Mouse (Mus musculus) testis, adult 2 months (tissue): ENCODE measurements around the gene Cdkn2c. TPM values are rescaled to one million over a fixed set of nuclear protein-coding genes. Genes with fewer than 3 reads are reported as not detected.
A peak's percentile ranks its signal among the peaks of the same experiment; 100 is the strongest.

ENCODE experiments used
- H3K27ac ChIP-seq: fragments of 200-500 bp; 2 replicates; pipeline ENCODE4 v1.5.1; 2012; ENCODE audit warnings: low read depth, low read length; ENCODE audit not compliant: control insufficient read depth, insufficient read depth
- H3K27me3 ChIP-seq: fragments of 200-500 bp; 2 replicates; pipeline ENCODE4 v1.6.1; 2012; ENCODE audit warnings: mild to moderate bottlenecking, low read length, moderate library complexity; ENCODE audit not compliant: control insufficient read depth, insufficient read depth
- H3K36me3 ChIP-seq: fragments of 200-500 bp; 2 replicates; pipeline ENCODE4 v1.6.1; 2012; ENCODE audit warnings: mild to moderate bottlenecking, low read length; ENCODE audit not compliant: control insufficient read depth, insufficient read depth
- H3K4me1 ChIP-seq: fragments of 200-500 bp; 2 replicates; pipeline ENCODE4 v1.6.1; 2012; ENCODE audit warnings: low read length; ENCODE audit not compliant: control insufficient read depth, insufficient read depth
- H3K4me3 ChIP-seq: fragments of 200-500 bp; 2 replicates; pipeline ENCODE4 v1.5.1; 2012; ENCODE audit warnings: low read depth, mild to moderate bottlenecking, low read length, moderate library complexity, mixed read lengths; ENCODE audit not compliant: control insufficient read depth
- CTCF ChIP-seq: fragments of 200-500 bp; IDR thresholded peaks from 2 replicates; pipeline ENCODE4 v1.5.1; 2012; ENCODE audit warnings: low read depth, mild to moderate bottlenecking, inconsistent platforms, low read length, moderate library complexity; ENCODE audit not compliant: control insufficient read depth, insufficient read depth, insufficient replicate concordance
- POLR2A ChIP-seq: fragments of 200-500 bp; IDR thresholded peaks from 2 replicates; pipeline ENCODE4 v1.6.1; 2012; ENCODE audit warnings: low read depth, mild to moderate bottlenecking, inconsistent platforms, low read length, moderate library complexity; ENCODE audit not compliant: control insufficient read depth
- polyA plus RNA-seq: library from polyadenylated mRNA; depleted of rRNA; stranded (reverse); fragments of >200 nt; gene quantifications from 2 replicates; pipeline ENCODE4 v1.2.3, GENCODE M21; 2012

Gene Cdkn2c
- polyA plus RNA-seq, 1 experiment: 52.0 TPM

DNA sequence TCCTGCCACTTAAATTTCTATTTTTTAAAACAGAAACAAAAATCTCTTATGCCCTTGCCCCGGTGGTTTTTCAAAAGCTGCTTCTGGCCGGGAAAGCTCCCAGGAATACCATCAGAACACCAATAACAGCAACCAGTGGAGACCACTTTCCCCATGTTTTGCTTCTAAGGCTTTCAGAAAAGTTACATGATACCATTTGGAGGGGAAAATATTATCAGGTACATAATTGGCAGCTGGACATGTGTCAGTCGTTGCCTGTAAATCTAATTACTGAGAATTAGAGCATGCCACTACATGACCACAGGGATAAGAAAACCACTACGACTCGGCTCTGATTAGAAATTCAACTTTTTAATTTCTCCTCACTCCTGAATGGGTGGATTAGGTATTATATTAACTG is 2.9 kb downstream of the Cdkn2c start:
- peak overlapping the region; percentile 59 for H3K4me3 ChIP-seq

DNA sequence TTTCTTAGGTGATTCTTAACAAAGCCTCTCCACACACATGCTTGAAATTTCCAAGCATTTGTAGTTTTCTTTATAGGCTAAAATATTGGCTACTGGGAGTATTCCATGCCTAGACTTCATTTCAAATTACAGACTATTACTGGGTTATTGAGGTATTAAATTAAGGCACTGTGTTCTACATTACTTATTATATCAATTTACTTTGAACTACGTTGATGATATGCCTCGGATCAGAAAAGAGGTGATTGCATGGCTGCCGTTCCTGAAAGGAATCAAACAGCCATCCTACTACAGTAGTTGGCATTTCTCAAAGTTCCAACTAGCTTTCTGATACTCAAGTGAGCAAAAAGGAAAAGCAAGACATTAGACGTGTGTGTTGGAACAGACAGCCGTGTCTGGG is 4.7 kb downstream of the Cdkn2c start:
- no peak for TF ChIP-seq CTCF
- H3K4me3 ChIP-seq: no peak overlapping the region; the same call in 1 of the 2 replicates
- no peaks in the 10 kb centered on the region; the same call in 1 of the 2 replicates for H3K27me3 ChIP-seq
- H3K27ac ChIP-seq: no peak overlapping the region
- peaks cover 10% of the 10 kb centered on the region for H3K4me1 ChIP-seq
- peaks cover 2% of the 10 kb centered on the region for H3K36me3 ChIP-seq

More for the DNA sequence above, 2.9 kb downstream of the Cdkn2c start:
- Histone ChIP-seq H3K4me1 (peaks cover 3% of the 10 kb centered on the region), H3K36me3 (peaks cover 2% of the 10 kb centered on the region), H3K27ac (0 out of 2 replicates have a peak overlapping the region, but pooled peaks have one; percentile 6), H3K27me3 (no peaks in the 10 kb centered on the region; the same call in 1 of the 2 replicates)
- TF ChIP-seq POLR2A (no peak), CTCF (no peak)

DNA sequence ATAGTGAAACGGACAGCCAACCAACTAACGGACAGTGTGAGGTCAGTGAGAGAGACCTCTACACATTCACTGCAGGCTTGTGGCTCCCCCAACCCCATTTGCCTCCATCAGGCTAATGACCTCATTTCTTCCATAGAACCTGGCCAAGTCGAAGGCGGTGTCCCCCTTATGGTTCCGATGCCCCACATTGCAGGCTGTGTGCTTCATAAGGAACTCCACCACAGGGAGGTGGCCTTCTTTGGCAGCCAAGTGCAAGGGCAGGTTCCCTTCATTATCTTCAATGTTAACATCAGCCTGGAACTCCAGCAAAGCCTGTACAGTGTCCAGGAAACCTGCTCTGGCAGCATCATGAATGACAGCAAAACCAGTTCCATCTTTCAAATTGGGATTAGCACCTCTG is 5.8 kb downstream of the Cdkn2c start:
- peaks cover 10% of the 10 kb centered on the region for H3K4me1 ChIP-seq
- H3K27ac ChIP-seq: no peak overlapping the region
- TF ChIP-seq CTCF: no peak
- TF ChIP-seq POLR2A: no peak
- H3K27me3 ChIP-seq: no peaks in the 10 kb centered on the region; the same call in 1 of the 2 replicates
- peak overlapping the region; percentile 18 for H3K4me3 ChIP-seq
- peaks cover 2% of the 10 kb centered on the region for H3K36me3 ChIP-seq

DNA sequence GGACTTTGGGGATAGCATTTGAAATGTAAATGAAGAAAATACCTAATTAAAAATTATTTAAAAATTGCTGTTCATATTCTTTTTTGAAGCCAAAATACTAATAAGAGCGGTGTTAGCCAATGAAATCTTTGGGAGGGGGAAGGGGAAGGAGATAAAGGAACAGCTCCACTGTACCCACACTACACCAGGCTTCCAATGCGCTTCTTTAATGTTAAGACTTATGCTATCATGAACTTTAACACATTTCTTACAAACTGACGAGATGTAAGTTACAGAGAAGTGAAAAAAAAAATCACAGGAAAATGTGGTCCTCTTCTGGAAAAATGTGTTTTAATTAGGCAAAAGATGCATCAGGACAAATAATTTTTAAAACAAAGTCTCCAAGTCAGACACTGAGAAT is 6.4 kb downstream of the Cdkn2c start:
- no peak overlapping the region for H3K4me3 ChIP-seq
- H3K4me1 ChIP-seq: peaks cover 10% of the 10 kb centered on the region
- peaks cover 2% of the 10 kb centered on the region for H3K36me3 ChIP-seq
- H3K27me3 ChIP-seq: no peaks in the 10 kb centered on the region; the same call in 1 of the 2 replicates
- no peak overlapping the region for H3K27ac ChIP-seq
- no peak for TF ChIP-seq CTCF
- TF ChIP-seq POLR2A: no peak

DNA sequence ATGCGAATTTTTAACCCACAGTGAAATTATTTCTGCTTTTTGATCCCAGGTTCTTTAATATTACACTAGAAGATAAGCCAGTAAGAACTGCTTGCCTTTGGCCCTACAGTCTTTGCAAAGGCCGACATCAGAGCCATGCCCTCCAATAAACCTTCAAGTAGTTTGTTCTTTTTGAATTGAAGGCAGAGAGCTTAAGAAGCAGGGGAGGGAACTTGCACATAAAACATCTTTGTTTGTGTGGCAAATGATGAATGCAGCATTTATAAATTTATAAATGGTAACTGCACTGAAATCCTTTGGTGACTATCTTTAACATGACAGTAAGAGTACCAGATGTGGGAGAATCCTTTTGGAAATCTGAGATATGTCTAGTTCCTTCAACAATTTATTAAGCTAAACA is 7.4 kb downstream of the Cdkn2c start:
- no peak for TF ChIP-seq POLR2A
- TF ChIP-seq CTCF: no peak
- peaks cover 10% of the 10 kb centered on the region for H3K4me1 ChIP-seq
- no peak overlapping the region for H3K27ac ChIP-seq
- no peaks in the 10 kb centered on the region for H3K27me3 ChIP-seq
- H3K36me3 ChIP-seq: peaks cover 2% of the 10 kb centered on the region
- H3K4me3 ChIP-seq: no peak overlapping the region

DNA sequence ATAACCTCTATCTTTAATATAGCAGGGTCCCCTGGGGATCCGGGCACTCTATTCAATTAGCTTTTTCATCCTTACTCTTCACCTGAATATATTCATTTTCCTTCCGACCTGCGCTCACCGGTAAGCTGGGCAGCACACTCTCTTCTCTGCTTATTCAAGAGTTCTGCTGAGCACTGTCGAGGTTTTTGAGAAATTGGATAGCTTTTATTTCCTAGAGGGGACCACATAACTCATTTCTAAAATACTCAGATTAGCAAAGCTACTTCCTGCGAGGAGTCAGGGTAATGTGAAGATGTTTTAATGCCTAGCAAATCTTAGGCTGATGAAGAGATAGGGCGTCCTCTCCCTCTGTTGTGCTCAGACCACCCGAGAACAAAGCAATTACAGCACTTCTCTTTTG is 8.2 kb downstream of the Cdkn2c start:
- H3K4me3 ChIP-seq: no peak overlapping the region
- TF ChIP-seq CTCF (no peak), POLR2A (no peak)
- H3K27ac ChIP-seq: no peak overlapping the region
- no peaks in the 10 kb centered on the region for H3K27me3 ChIP-seq
- H3K4me1 ChIP-seq: peaks cover 10% of the 10 kb centered on the region
- peaks cover 2% of the 10 kb centered on the region; the same call in 1 of the 2 replicates for H3K36me3 ChIP-seq

DNA sequence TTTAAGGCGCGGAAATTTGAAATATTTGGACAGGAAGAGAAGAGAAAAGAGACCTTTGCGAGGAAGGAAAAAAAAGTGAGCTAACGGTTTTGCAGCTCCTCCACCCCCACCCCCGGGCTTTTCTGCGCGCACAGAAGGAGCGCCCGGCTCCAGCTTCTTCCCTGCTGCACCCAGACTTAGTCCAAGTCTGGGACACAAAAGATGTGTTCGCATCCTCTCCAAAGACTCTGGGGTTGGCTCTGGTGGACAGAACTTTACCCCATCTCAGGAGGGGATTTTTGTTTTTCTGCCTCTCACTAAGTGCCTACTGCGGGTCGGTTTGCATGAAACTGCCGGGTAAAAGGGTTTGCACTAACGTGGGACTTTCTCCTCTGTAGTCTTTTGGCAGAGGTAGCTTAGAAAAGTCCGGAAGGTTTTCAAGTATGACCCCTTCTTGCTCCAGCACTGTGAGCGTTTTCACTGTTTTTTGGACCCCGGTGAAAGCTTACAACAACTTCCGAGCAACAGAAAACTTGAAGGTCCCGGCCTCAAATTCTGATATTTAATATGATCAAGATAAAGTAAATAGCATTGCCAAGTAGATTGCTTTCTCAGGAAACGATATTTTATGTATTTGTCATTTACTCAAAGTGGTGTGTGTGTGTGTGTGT is 9.0 kb downstream of the Cdkn2c start:
- no peak for TF ChIP-seq CTCF
- no peak for TF ChIP-seq POLR2A
- H3K27me3 ChIP-seq: no peaks in the 10 kb centered on the region
- peaks cover 10% of the 10 kb centered on the region for H3K4me1 ChIP-seq
- peak overlapping the region; percentile 80 for H3K4me3 ChIP-seq
- no peak overlapping the region for H3K27ac ChIP-seq
- 0 out of 2 replicates have a peak, but pooled peaks cover 2% of the 10 kb centered on the region for H3K36me3 ChIP-seq
